Mouse (Mus musculus): ENCODE measurements around the gene Prg4. TPM values are rescaled to one million over a fixed set of nuclear protein-coding genes. Genes with fewer than 3 reads are reported as not detected.

Prg4 gene
- polyA plus RNA-seq, 1 experiment from 2014 or later: 0.33 TPM

GRCm38 (mm10) chr1:150403914-150404313, 62.1 kb downstream of the Prg4 start:
- 92% methylated on average over 3 of the region's 3 CpGs for WGBS

More at GRCm38 (mm10) chr1:150403914-150404313, 62.1 kb downstream of the Prg4 start:
- no peak for ATAC-seq (ENCODE audit: low read depth)
- Histone ChIP-seq H3K36me3 (peaks cover 59% of the 10 kb centered on the region), H3K4me2 (no peak overlapping the region), H3K9ac (no peak overlapping the region), H3K4me1 (replicated peaks) (no peaks in the 10 kb centered on the region), H3K9me3 (no peaks in the 10 kb centered on the region), H3K4me3 (no peak overlapping the region), H3K27ac (replicated peaks) (no peak overlapping the region), H3K27me3 (no peaks in the 10 kb centered on the region)

Other genes with a start within 250 kb of the Prg4 start
- not detected in 2 replicates for gene Pdc, start 146.7 kb downstream of the Prg4 start, polyA plus RNA-seq (2015; fragmentation: Nextera tagmentation; extraction: Ambion mirVana)
- gene Tpr, start 73.3 kb downstream of the Prg4 start, polyA plus RNA-seq (2015; fragmentation: Nextera tagmentation; extraction: Ambion mirVana): 132 and 147 TPM in 2 replicates
- gene Odr4, start 73.1 kb downstream of the Prg4 start, polyA plus RNA-seq (2015; fragmentation: Nextera tagmentation; extraction: Ambion mirVana): 45.6 and 47.7 TPM in 2 replicates